Mouse (Mus musculus): ENCODE data around the gene Spock3.

DNA sequence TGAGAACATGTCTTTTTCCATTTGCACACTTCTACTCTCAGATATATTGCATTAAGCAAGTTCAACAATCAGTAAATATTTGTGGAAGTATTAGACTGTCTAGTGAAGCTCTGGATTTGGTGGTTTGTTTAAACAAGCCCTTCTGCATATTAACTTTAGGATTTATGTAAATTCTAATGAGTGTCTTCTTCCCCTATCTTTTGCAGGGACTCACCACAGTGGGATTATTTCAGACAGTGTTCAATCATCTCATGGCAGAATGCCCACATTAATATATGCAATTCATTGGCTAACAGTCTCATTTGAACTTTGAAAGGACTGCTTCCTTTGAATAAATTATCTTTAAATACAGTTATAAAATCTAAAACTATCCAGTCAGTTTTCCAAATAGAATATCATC is 446.9 kb downstream of the Spock3 start:
- TF ChIP-seq POLR2A (IDR thresholded peaks at IDR 0.05; ENCODE audit: extremely low read depth, insufficient read depth, low read length) (no peak), CTCF (IDR thresholded peaks at IDR 0.05; ENCODE audit: low read depth, low read length) (no peak)

Data from liver, adult 2 months (tissue).